Mouse (Mus musculus) hindbrain, embryonic 12.5 days (tissue): Measurements from ENCODE around the gene Nrxn2. TPM values are rescaled to one million over a fixed set of nuclear protein-coding genes. Genes with fewer than 3 reads are reported as not detected.

Experiments used
- ATAC-seq: fragments of 200-750 bp; cut with Nextera tagmentation; 2 replicates; pipeline ENCODE4 v1.8.0; 2017; ENCODE audit warnings: moderate TSS enrichment; ENCODE audit not compliant: low FRiP score
- H3K27ac ChIP-seq: fragments of 300-500 bp; sonication (generic); 2 replicates; pipeline ENCODE4 v1.5.1; 2016; ENCODE audit warnings: mild to moderate bottlenecking
- H3K27me3 ChIP-seq: fragments of 300-500 bp; sonication (generic); 2 replicates; pipeline ENCODE4 v1.6.1; 2016; ENCODE audit warnings: mild to moderate bottlenecking
- H3K36me3 ChIP-seq: fragments of 300-500 bp; sonication (generic); 2 replicates; pipeline ENCODE4 v1.6.1; 2016; ENCODE audit warnings: mild to moderate bottlenecking
- H3K4me1 ChIP-seq: fragments of 300-500 bp; sonication (generic); 2 replicates; pipeline ENCODE4 v1.6.1; 2016
- H3K4me2 ChIP-seq: fragments of 300-500 bp; sonication (generic); replicated peaks from 2 replicates; pipeline ENCODE4 v1.6.1; 2016; ENCODE audit warnings: mild to moderate bottlenecking
- H3K4me3 ChIP-seq: fragments of 300-500 bp; sonication (generic); 2 replicates; pipeline ENCODE4 v1.5.1; 2016; ENCODE audit warnings: mild to moderate bottlenecking
- H3K9ac ChIP-seq: fragments of 300-500 bp; sonication (generic); 2 replicates; pipeline ENCODE4 v1.6.1; 2016; ENCODE audit warnings: mild to moderate bottlenecking, moderate library complexity
- H3K9me3 ChIP-seq: fragments of 300-500 bp; sonication (generic); replicated peaks from 2 replicates; pipeline ENCODE4 v1.6.1; 2016; ENCODE audit warnings: mild to moderate bottlenecking
- WGBS: fragments of 180-500 bp; shearing (Covaris S2); methylation state at CpG from one replicate; pipeline ENCODE4 v1.1.7; 2016; 5-methylcytosine and 5-hydroxymethylcytosine counted together
- polyA plus RNA-seq: library from polyadenylated mRNA; unstranded; fragments of >200 nt; fragmentation: Nextera tagmentation; extraction: Ambion mirVana; gene quantifications from 2 replicates; pipeline ENCODE4 v1.2.1, GENCODE M21; 2016

The Nrxn2 gene
- polyA plus RNA-seq, 1 experiment from 2014 or later = 21.3 TPM

DNA sequence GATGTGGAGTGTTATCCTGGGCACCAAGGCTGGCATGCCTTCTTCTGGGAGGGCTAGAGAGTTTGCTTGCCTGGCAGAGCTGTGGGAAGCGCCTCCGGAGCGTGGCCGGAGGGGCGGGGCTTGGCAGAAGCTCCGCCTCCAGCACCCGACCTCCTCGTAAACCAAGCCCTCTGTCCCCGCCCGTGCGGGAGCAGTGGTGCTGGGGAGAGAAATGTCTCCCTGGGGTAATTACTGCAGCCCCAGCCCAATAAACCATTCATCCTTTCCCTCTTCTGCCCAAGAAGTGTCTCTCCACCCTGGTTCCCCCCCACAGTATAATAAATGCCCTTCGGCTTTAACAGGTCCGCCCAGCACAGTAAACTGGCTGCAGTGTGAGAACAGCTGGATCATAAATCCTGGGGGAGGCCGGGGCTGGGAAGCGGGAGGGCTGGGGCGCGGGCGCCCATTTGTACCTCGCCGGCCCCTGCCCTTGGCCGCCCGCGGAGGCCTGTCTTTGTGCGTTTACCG is 83.6 kb downstream of the Nrxn2 start:
- Histone ChIP-seq H3K4me2 (peak overlapping the region; percentile 84), H3K36me3 (peaks cover 21% of the 10 kb centered on the region), H3K4me3 (peak overlapping the region; percentile 85), H3K9me3 (no peaks in the 10 kb centered on the region), H3K27ac (peak overlapping the region; percentile 93), H3K9ac (peak overlapping the region; percentile 70), H3K4me1 (peaks cover 64% of the 10 kb centered on the region), H3K27me3 (peaks cover 44% of the 10 kb centered on the region)
- under 1% methylated on average over 24 of the region's 25 CpGs for WGBS
- ATAC-seq = peak; percentile 49

DNA sequence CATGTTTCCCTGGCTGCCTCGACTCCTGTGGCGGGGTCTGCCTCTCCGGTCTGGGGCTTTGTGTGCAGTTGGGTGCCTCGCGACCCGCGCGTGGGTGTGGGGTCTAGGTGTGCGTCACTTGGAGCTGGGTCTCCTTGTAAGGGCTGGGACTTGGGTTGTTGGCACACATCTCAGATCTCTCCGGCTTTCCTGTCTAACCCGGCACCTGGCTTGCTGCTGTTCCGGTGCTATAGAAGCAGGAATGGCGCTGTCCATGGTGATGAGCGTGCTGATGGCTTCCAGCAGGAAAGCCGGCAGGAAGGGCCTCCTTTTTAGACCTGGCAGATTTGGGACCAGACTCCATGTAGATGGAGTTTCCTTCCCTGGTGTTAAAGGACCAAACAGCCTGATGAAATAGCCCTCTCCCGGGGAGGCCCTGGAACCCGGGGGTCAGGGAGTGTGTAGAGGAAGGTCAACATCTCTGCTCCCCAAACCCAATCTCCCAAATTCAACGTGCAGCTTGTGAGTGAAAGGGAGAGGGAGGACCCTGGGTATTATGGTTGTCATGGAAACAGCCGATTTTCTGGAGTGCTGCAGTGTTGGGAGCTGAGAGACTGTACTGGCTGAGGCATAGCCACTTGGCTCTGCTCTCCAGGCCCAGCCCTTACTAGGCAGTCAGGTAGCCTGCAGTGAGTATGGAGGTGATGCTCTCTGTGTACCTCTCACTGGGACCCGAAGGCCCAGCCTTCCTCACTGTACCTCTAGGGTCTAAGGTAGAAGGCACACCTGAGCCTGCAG is 84.2 kb downstream of the Nrxn2 start:
- Histone ChIP-seq H3K4me1 (peaks cover 69% of the 10 kb centered on the region), H3K36me3 (peaks cover 23% of the 10 kb centered on the region), H3K9me3 (no peaks in the 10 kb centered on the region), H3K4me2 (peak overlapping the region; percentile 84), H3K4me3 (peak overlapping the region; percentile 85), H3K9ac (peak overlapping the region; percentile 70), H3K27me3 (peaks cover 44% of the 10 kb centered on the region), H3K27ac (peak overlapping the region; percentile 93)
- ATAC-seq = peak; percentile 32
- WGBS = 3% methylated on average over 20 of the region's 20 CpGs

DNA sequence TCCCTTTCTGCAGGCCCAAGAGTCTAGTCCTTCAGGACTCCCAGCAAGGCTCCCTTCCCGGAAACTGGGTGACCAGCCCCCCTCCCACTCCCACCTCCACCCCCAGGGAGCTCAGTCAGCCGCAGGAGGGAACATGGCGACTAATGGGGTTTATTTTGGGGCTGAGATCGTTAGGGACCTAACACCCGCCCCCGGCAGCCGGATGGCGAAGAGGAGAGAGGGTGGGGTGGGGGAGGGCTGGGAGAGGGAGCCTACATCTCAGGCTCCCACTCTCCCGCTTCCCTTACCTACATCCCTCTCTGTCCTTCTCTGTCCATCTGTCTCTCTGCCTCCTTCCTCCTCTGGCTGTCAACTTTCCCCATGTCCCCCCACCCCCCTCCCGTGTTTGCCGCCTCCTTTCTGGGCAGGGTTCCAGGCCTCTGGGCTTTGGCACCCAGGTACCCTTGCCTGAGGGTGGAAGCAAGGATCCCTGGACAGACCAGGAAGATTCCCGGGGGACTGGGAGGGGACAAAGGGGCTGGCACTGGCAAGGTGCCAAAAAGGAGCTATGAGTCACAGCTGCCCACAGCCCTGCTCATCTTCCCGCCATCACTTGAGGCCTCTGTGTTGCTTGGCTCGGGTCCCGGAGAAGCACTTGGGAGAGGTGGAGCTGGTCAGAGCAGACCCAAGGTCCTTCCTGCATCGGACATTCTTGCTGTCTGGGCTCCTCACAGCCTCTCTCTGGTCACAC is 85.6 kb downstream of the Nrxn2 start:
- Histone ChIP-seq H3K4me1 (peaks cover 65% of the 10 kb centered on the region), H3K4me2 (peak overlapping the region; percentile 84)
- 43% methylated on average over 16 of the region's 16 CpGs for WGBS

DNA sequence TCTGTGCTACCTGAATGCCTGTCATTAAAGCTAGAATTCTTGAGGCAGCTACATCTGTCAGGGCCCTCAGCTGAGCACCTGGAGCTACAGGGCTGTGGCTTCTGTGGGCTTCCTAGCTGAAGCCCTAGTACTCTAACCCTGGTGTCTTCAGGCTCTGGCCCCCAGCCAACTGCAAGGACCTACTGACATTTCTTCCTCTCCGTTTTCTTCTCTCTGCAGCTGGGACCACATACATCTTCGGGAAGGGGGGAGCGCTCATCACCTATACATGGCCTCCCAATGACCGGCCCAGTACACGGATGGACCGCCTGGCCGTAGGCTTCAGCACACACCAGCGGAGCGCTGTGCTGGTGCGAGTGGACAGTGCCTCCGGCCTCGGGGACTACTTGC is 86.1 kb downstream of the Nrxn2 start:
- no peaks in the 10 kb centered on the region for H3K9me3 ChIP-seq
- no peak overlapping the region for H3K4me3 ChIP-seq
- H3K9ac ChIP-seq = no peak overlapping the region
- peaks cover 65% of the 10 kb centered on the region for H3K4me1 ChIP-seq
- no peak for ATAC-seq
- 96% methylated on average over 12 of the region's 12 CpGs for WGBS
- no peak overlapping the region for H3K27ac ChIP-seq
- no peak overlapping the region for H3K4me2 ChIP-seq
- peaks cover 27% of the 10 kb centered on the region for H3K36me3 ChIP-seq
- peaks cover 30% of the 10 kb centered on the region for H3K27me3 ChIP-seq

More for the DNA sequence above, 85.6 kb downstream of the Nrxn2 start:
- Histone ChIP-seq H3K36me3 (peaks cover 23% of the 10 kb centered on the region), H3K27ac (0 out of 2 replicates have a peak overlapping the region, but pooled peaks have one; percentile 18), H3K27me3 (peaks cover 35% of the 10 kb centered on the region), H3K9ac (peak overlapping the region; percentile 3; the same call in 1 of the 2 replicates), H3K4me3 (no peak overlapping the region), H3K9me3 (no peaks in the 10 kb centered on the region)
- no peak for ATAC-seq

DNA sequence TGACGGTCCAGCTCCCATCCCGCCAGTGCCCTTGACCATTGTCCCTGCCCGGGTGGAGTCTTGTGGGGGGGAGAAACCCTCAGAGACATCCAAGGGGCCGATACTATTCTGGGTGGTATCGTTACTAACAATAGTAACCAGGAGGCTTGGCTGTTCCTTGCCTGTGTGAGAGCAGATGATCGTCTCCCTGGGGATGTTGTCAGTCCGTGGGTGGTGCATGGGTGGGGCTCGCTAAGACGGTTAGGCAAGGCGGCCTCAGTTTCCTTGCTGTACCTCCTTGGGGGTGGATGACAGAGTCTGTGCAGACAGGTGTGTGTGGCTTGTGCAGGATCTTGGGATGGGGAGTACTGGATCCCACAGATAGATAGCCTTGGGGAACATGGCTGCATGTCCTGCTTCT is 88.9 kb downstream of the Nrxn2 start:
- Histone ChIP-seq H3K27ac (no peak overlapping the region), H3K27me3 (peaks cover 9% of the 10 kb centered on the region), H3K4me2 (no peak overlapping the region), H3K9me3 (no peaks in the 10 kb centered on the region), H3K4me3 (no peak overlapping the region), H3K9ac (no peak overlapping the region), H3K4me1 (peaks cover 41% of the 10 kb centered on the region), H3K36me3 (peaks cover 39% of the 10 kb centered on the region)
- no peak for ATAC-seq
- WGBS = 42% methylated on average over 10 of the region's 10 CpGs

DNA sequence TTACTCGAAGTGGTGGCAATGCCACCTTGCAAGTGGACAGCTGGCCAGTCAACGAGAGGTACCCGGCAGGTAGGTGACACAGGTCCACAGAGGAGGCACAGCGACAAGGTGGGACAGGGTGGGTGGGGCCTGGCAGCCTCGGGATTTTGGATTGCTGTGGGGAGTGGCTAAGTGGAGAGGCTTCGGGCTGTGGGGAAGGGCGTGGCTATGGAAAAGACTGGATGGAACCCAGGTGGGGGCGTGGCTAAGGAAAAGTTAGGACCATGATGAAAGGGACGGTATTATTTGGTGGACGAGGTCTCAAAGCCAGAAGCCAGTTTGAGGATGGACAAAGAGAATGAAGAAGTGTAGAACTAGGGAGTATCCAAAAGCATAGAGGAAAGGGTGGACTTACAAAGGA is 91.3 kb downstream of the Nrxn2 start:
- Histone ChIP-seq H3K4me2 (no peak overlapping the region), H3K27me3 (peaks cover 5% of the 10 kb centered on the region), H3K9me3 (no peaks in the 10 kb centered on the region), H3K9ac (no peak overlapping the region), H3K4me1 (peaks cover 41% of the 10 kb centered on the region), H3K36me3 (peaks cover 35% of the 10 kb centered on the region), H3K27ac (no peak overlapping the region), H3K4me3 (no peak overlapping the region)
- no peak for ATAC-seq
- 76% methylated on average over 10 of the region's 10 CpGs for WGBS

DNA sequence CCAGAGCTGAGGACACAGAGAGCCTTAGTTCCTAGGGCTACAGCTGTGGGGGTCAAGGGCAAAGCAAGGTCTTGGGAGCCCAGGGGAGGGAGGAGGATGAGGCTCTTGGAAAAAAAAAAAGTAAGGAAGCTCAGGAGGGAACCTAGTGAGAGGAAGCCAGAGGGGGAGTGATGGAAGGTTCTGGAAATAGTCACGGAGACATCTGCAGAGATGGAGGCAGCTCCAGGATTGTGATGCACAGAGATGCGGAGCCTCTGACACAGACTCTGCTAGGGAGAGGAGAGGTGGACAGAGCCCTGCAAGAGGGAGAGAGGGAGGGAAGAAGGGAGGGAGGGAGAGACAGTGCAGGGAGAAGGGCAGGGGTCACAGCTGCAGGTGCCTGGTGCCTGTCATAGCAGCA is 92.0 kb downstream of the Nrxn2 start:
- no peaks in the 10 kb centered on the region; the same call in 1 of the 2 replicates for H3K27me3 ChIP-seq
- peaks cover 29% of the 10 kb centered on the region for H3K36me3 ChIP-seq
- peaks cover 42% of the 10 kb centered on the region for H3K4me1 ChIP-seq
- H3K4me3 ChIP-seq = no peak overlapping the region
- H3K27ac ChIP-seq = no peak overlapping the region
- no peaks in the 10 kb centered on the region for H3K9me3 ChIP-seq
- no peak overlapping the region for H3K4me2 ChIP-seq
- no peak overlapping the region for H3K9ac ChIP-seq
- 85% methylated on average over 2 of the region's 2 CpGs for WGBS
- ATAC-seq = no peak

DNA sequence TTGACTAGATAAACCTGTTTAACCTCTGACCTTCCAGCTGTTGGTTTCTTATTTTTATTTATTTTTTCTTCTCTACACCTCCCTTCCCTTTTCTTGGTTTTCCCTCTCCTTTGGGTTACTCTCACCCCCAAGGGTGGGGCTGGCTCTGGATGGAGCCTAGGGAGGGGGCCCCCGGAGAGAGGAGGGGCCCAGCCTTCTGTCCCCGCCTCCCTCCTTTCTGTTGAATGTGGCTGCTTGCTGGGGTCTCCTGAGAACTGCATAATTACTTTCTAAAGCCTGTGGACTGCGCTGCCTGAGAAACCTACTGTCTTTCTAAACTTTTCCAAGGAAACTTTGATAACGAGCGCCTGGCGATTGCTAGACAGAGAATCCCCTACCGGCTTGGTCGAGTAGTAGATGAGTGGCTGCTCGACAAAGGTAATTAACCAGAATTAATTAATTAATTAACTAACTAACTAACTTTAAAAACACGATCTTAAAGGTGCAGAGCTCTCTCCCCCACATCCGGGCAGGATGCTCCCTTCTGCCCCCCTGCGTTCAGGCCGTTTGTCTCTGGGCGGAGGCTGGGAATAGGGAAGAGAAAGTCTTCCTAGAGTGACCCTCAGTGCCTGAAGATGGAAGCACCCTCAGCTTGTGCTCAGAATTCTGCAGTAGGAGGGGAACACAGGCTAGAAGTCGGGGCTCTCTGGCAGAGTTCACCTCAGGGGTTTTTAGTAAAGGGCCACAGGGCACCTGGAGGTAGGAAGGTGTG is 95.0 kb downstream of the Nrxn2 start:
- Histone ChIP-seq H3K9ac (no peak overlapping the region), H3K4me1 (peaks cover 52% of the 10 kb centered on the region), H3K27me3 (no peaks in the 10 kb centered on the region), H3K9me3 (no peaks in the 10 kb centered on the region), H3K4me2 (no peak overlapping the region), H3K4me3 (no peak overlapping the region), H3K27ac (no peak overlapping the region), H3K36me3 (peaks cover 36% of the 10 kb centered on the region)
- no peak for ATAC-seq
- 9% methylated on average over 15 of the region's 15 CpGs for WGBS

DNA sequence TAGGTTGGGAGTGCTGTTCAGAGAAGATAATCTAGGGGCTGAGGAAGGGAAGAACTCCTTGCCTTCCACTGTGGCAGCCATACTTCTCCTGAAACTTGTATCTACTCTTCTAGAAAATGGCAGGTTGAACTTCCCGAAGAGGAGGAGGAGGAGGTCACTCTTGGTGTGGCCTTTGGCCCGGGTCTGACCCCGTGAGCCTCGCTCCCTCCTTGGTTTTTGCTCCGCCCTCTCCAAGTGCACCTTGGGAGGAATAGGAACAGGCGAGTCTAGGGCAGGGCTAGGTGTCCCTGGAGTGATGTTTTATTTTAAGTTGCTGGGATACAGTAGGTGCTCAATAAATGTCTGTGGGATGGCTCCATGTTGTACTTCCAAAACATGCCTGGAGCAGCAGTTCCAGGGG is 96.4 kb downstream of the Nrxn2 start:
- no peak overlapping the region for H3K9ac ChIP-seq
- no peaks in the 10 kb centered on the region for H3K9me3 ChIP-seq
- no peaks in the 10 kb centered on the region for H3K27me3 ChIP-seq
- WGBS = 67% methylated on average over 6 of the region's 6 CpGs
- peaks cover 64% of the 10 kb centered on the region for H3K4me1 ChIP-seq
- H3K27ac ChIP-seq = no peak overlapping the region
- H3K4me2 ChIP-seq = no peak overlapping the region
- H3K4me3 ChIP-seq = no peak overlapping the region
- ATAC-seq = no peak
- H3K36me3 ChIP-seq = peaks cover 40% of the 10 kb centered on the region

DNA sequence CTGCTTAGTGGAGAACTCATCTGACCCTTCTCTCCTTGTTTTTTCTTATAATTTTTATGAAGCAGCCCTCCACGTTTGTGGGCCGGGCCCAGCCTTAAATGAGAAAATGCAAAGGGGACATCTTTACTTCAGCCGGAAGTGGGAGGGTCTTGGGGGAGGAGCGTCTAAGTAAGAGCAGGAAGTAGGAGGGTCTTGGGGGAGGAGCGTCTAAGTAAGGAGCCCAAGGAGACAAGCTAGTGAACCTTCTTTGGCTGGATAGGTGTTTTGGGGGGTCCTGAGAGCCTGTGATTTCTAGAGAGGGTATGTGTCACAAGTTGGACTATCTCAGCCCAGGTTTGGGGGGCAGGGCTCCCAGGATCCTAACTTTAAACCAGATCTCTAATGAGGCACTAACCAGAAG is 96.9 kb downstream of the Nrxn2 start:
- Histone ChIP-seq H3K9ac (no peak overlapping the region), H3K9me3 (no peaks in the 10 kb centered on the region), H3K4me2 (no peak overlapping the region), H3K27ac (no peak overlapping the region), H3K4me1 (peaks cover 68% of the 10 kb centered on the region), H3K4me3 (no peak overlapping the region), H3K27me3 (no peaks in the 10 kb centered on the region), H3K36me3 (peaks cover 43% of the 10 kb centered on the region)
- no peak for ATAC-seq
- WGBS = 68% methylated on average over 5 of the region's 5 CpGs

DNA sequence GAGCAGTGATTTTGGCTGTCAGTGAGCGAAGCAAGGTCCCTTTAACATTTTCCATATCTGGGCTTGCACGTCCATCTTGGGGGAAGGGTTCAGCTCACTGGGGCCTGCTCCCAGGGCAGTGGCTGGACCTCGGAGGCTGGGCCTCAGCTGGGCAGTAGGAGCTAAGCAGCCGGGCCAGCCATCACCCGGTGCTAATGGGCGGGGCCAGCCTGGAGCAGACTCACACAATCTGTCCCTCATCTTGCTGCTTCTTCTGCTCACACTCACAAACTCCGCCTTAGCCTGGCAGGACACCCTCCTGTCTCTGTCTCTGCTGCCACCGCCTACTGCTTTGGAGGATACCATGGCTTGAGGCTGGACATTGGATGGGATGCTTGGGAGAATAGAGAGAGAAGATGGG is 97.6 kb downstream of the Nrxn2 start:
- no peaks in the 10 kb centered on the region for H3K9me3 ChIP-seq
- 49% methylated on average over 8 of the region's 8 CpGs for WGBS
- H3K4me1 ChIP-seq = peaks cover 68% of the 10 kb centered on the region
- no peak overlapping the region for H3K4me2 ChIP-seq
- no peaks in the 10 kb centered on the region for H3K27me3 ChIP-seq
- peaks cover 46% of the 10 kb centered on the region for H3K36me3 ChIP-seq
- no peak for ATAC-seq
- H3K27ac ChIP-seq = 0 out of 2 replicates have a peak overlapping the region, but pooled peaks have one; percentile 35
- no peak overlapping the region for H3K9ac ChIP-seq
- no peak overlapping the region for H3K4me3 ChIP-seq

DNA sequence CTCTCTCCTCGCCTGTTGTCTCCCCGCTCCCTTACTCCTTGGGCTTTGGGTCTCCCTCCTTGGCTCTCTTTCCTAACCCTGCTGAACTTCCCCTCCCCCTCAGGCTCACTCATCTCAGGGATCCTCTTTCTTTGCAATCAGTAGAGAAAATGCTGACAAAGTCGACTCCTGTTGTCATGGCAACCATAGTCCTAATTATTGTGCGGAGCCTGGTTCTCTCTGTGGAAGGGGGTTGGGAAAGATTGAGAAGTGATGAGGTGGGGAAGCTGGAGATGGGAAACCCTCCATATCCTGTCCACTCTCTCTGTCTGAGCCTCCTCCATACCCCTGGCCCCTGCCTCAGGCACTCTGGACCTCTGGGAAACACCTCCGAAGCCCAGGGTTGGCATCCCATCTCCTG is 100.1 kb downstream of the Nrxn2 start:
- H3K9ac ChIP-seq = no peak overlapping the region
- H3K27me3 ChIP-seq = no peaks in the 10 kb centered on the region
- H3K4me1 ChIP-seq = peaks cover 54% of the 10 kb centered on the region
- peak; percentile 69 for ATAC-seq
- peaks cover 66% of the 10 kb centered on the region for H3K36me3 ChIP-seq
- peak overlapping the region; percentile 8 for H3K4me2 ChIP-seq
- H3K9me3 ChIP-seq = no peaks in the 10 kb centered on the region
- WGBS = 20% methylated on average over 5 of the region's 5 CpGs
- peak overlapping the region; percentile 85 for H3K27ac ChIP-seq
- H3K4me3 ChIP-seq = no peak overlapping the region
